Mouse (Mus musculus) Patski (cell line): ENCODE measurements at regions not wholly inside any gene's neighbourhood (a gene's known extent, or its start where the extent isn't known, plus 50 kb on each side); places are given as distances from the start of the nearest gene placed in this dataset.

Experiments
- ATAC-seq: fragments of 100-300 bp; one replicate; pipeline ENCODE4 v1.8.0; 2021
- CTCF ChIA-PET: fragments of 350-600 bp; sonication (Branson Sonifier 250); formaldehyde crosslinking; loops from one replicate; lab custom pipeline; 2022; ENCODE audit warnings: inconsistent platforms; lab: Charles Lee
- POLR2A ChIA-PET: fragments of 350-600 bp; sonication (Branson Sonifier 250); formaldehyde crosslinking; loops from one replicate; lab custom pipeline; 2022; ENCODE audit warnings: antibody characterized with exemption, inconsistent platforms; lab: Charles Lee
- DNase-seq: peaks from one replicate; pipeline ENCODE4 v3.0.0-alpha.2; 2011; ENCODE audit warnings: low read depth, low spot score
- H3K27me3 ChIP-seq: fragments of 371-371 bp; one replicate; pipeline ENCODE4 v1.5.1; 2021
- CTCF ChIP-seq: fragments of 100-300 bp; IDR thresholded peaks from one replicate; pipeline ENCODE4 v1.5.1; 2021
- in situ Hi-C: fragments of 300-500 bp; cut with MboI; formaldehyde crosslinking; loops from 3 replicates; pipeline ENCODE4 v1.11.1; 2018; ENCODE audit warnings: low pct_unique_long_range_greater_than_20kb, mixed read lengths

DNA sequence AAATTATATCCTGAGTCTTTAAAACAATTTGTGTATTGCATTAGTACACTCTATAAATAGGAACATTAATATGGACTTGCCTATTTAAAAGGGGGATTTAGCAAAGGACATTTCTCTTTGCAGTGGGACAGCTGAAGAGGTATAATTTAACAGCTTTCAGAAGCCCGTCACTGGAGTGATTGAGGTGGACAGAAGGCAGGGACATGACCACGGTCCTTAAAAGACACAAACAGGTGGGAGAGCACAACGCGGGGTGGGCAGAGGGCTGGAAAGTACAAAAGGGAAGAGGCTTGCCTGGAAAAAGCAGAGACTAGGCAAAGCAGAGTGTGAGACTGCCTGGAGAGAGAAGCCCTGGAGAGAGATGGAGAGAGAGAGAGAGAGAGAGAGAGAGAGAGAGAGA is 51.9 kb upstream of the Pkhd1 start:
- ChIA-PET POLR2A (no interaction called here), CTCF (interaction anchor here (2.2 kb wide), 1 partner anchor 14 kb away, joined by 8 read pairs; no protein-coding TSS in a partner anchor)
- no peaks in the 10 kb centered on the region for H3K27me3 ChIP-seq
- ATAC-seq (no peak), DNase-seq (no peak)
- in situ Hi-C loops: no loop called here
- TF ChIP-seq CTCF: no peak

DNA sequence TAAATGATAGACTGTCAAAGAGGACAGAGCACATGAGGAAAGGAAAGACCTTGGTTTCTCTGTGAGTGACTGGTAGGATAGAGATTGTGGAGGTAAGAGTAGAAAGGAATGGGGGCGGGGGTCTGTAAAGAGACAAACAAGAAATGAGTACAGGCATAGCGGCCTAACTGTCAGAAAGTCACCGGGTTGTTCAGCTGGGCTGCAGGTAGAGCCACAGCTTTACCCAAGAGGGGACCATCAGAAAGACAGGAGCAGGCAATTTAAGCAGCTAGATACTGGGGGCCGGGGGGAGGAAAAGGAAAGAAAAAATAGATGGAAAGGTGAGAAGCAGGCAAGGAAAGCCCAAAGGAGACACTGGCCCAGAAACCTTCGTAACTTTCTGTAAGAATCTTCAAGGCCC is 52.6 kb upstream of the Pkhd1 start:
- no peak for DNase-seq
- ChIA-PET CTCF (interaction anchor here (0.8 to 2.5 kb wide), 3 partner anchors 9 to 14 kb away, joined by 3 to 12 read pairs (median 3); no protein-coding TSS in a partner anchor), POLR2A (no interaction called here)
- no peaks in the 10 kb centered on the region for H3K27me3 ChIP-seq
- no peak for ATAC-seq
- no peak for TF ChIP-seq CTCF
- in situ Hi-C loops: no loop called here

DNA sequence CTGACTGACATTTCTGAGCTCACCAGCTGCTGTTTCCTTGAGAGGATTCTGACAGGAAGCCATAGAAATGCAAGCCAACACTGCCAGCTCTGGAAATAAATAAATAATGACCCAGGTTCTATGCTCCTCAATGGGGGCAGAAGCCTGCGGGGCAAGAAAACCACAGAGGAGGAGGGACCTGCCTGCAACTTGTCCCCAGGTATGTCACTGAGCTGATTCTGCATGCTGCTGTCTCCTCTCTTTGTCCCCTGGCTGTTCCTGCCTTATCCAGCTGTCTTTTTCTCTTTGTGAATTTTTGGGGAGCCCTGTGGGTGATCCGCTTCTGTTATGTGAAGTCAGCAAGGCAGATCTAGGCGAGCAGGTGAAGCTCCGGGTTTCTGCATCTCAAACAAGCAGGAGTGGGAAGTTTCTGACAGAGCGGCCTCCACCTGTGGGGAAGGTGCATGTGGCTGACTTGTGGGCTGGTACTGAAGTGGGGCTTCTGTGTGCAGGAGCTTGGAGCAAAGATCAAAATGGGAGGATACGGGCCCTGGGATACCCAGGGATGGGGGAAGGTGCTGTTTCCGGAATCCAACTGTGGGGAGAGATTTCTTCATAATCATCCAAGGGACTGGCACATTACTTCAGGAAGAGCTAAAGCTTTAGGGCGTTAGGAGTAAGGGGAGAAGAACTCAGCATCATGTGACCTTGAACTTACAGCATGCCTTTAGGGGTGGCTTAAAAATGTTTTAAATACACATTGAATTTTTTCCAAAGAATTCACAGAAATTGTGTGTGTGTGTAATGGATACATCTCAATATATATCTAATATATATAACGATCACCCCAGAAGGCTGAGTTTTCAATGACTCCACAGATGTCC is 53.3 kb upstream of the Pkhd1 start:
- CTCF ChIA-PET: interaction anchor here (0.8 to 2.5 kb wide), 3 partner anchors 9 to 15 kb away, joined by 3 to 12 read pairs (median 3); no protein-coding TSS in a partner anchor
- POLR2A ChIA-PET: no interaction called here
- H3K27me3 ChIP-seq: no peaks in the 10 kb centered on the region
- DNase-seq (no peak), ATAC-seq (no peak)
- in situ Hi-C loops: no loop called here
- no peak for TF ChIP-seq CTCF

DNA sequence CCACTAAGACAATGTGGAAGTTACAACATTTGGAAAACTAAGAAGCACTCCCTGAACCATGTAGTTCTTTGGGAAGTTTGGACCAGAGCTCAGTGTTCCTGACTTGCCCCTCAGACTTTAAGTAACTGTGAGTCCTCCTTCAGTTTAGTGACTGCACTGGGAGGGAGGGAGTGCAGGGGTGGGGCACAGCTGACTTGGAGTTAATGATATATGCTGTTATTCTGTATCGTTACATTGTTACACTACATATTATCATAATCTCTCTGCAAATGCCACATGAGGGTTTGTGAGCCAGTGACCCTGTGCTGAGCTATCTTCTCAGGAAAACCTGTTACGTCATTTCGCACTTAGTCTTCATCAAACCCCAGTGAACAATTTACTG is 53.9 kb upstream of the Pkhd1 start:
- CTCF ChIA-PET: interaction anchor here (2.5 kb wide), 1 partner anchor 16 kb away, joined by 12 read pairs; no protein-coding TSS in a partner anchor
- H3K27me3 ChIP-seq: no peaks in the 10 kb centered on the region
- in situ Hi-C loops: no loop called here
- ATAC-seq (no peak), DNase-seq (no peak)
- no peak for TF ChIP-seq CTCF
- POLR2A ChIA-PET: no interaction called here

DNA sequence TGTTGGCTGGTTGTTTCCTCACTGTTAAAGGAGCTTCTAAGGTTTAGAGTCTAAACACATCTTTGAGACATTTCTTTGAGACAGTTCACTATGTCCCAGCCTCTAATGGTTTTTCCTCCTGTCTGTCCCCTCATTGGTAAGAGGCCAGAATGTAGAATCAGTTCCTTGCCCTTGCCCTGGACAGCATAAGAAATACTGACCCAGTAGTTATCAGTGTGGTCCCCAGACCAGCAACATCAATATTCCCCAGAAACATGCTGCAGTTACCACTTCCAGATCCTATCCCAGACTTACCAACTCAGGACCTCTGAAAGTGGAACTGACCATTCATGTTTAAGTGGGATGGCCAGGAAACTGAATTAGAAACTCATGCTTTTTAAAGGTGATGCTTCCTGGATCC is 54.4 kb upstream of the Pkhd1 start:
- DNase-seq: no peak
- POLR2A ChIA-PET: no interaction called here
- no peak for TF ChIP-seq CTCF
- no peak for ATAC-seq
- CTCF ChIA-PET: interaction anchor here (2.5 kb wide), 1 partner anchor 16 kb away, joined by 12 read pairs; no protein-coding TSS in a partner anchor
- H3K27me3 ChIP-seq: no peaks in the 10 kb centered on the region
- in situ Hi-C loops: no loop called here

DNA sequence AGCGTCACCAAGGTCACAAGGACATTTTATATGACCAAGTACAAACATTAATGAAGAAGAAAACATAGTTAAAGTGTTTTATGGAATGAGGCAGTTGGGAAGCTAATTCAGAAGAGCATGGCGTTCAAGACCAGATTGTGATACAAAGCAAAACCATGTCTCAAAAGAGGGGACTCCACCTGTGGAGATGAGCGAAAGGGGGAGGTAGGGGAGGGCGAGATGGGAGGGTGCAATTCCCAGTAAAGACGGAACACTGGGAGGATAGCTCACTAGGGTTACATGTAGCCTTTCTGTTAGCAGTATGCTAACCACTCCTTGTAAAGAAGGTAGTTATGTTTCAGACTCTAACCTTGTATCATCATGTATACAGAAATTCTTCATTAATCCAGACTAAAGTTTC is 55.1 kb upstream of the Pkhd1 start:
- no peaks in the 10 kb centered on the region for H3K27me3 ChIP-seq
- in situ Hi-C loops: no loop called here
- no peak for ATAC-seq
- POLR2A ChIA-PET: no interaction called here
- no peak for DNase-seq
- CTCF ChIA-PET: no interaction called here
- TF ChIP-seq CTCF: no peak

DNA sequence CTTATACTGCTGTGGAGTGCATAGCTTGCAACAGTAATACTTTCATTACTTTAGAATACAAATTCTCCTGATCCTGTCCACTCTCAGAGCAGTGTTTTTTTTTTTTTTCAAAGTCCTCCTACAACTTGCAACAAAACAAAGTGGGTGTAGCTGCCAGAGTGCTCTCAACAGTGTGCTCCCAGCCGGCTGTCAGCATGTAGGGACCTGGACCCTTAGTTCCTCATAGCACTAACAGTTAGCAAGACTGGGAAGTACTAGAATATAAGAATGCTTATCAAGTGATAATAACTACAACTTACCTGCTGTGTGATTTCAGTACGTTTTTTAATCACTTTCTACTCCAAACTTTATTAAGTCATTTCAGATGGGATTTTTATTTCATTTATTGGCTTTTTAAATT is 55.5 kb upstream of the Pkhd1 start:
- no peak for TF ChIP-seq CTCF
- ChIA-PET CTCF (no interaction called here), POLR2A (no interaction called here)
- ATAC-seq: no peak
- in situ Hi-C loops: no loop called here
- no peak for DNase-seq
- H3K27me3 ChIP-seq: no peaks in the 10 kb centered on the region

DNA sequence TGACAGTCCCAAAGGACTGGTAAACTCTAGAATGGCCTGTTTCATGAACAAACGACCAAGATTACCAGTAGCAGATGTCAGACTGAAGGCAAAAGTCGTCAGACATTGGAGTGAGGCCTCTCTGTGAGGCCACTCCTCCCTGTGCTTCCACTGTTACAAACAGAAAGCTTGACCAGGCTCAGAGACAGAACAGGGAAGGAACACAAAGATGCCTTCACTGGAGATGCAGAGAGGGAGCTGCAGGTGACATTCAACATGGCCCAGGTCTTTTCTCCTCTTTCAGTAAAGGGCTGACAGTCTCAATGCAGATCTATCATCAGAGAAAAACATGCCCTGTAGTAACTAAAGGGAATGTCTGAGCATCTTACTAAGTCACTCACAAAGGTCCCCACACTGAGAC is 56.1 kb upstream of the Il17a start:
- ChIA-PET CTCF (interaction anchor here (0.7 to 1.0 kb wide), 4 partner anchors 13 to 60 kb away, joined by 3 read pairs; no protein-coding TSS in a partner anchor), POLR2A (interaction anchor here (0.6 kb wide), 1 partner anchor 10 kb away, joined by 4 read pairs; no protein-coding TSS in a partner anchor)
- ATAC-seq (no peak), DNase-seq (no peak)
- in situ Hi-C loops: no loop called here
- no peaks in the 10 kb centered on the region for H3K27me3 ChIP-seq
- TF ChIP-seq CTCF: no peak

DNA sequence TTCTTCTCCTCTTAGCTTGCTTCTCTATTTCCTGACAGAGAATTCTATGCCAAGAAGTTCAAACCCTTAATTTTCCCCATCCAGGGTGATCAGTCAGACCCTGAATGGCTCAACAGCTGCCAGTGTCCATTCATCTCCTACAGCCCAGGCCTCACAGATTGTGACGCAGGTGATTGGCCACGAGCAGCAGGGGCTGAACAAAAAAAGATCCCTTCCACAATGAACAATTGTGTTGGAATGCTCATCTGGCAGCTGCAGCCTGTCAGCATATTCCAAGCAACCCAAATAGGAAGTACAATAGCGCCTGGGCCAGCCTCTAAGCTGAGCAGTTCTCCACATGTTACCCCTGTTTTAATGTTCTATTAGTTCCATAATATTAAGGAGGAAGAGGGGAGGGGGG is 52.7 kb upstream of the Il17a start:
- ChIA-PET POLR2A (interaction anchor here (1.5 kb wide), 1 partner anchor 62 kb away, joined by 6 read pairs; no protein-coding TSS in a partner anchor), CTCF (interaction anchor here (0.9 to 1.3 kb wide), 3 partner anchors 21 to 64 kb away, joined by 3 to 5 read pairs (median 3); no protein-coding TSS in a partner anchor)
- DNase-seq: peak; percentile 37
- in situ Hi-C loops: no loop called here
- peak; percentile 72 for ATAC-seq
- H3K27me3 ChIP-seq: no peaks in the 10 kb centered on the region
- no peak for TF ChIP-seq CTCF

DNA sequence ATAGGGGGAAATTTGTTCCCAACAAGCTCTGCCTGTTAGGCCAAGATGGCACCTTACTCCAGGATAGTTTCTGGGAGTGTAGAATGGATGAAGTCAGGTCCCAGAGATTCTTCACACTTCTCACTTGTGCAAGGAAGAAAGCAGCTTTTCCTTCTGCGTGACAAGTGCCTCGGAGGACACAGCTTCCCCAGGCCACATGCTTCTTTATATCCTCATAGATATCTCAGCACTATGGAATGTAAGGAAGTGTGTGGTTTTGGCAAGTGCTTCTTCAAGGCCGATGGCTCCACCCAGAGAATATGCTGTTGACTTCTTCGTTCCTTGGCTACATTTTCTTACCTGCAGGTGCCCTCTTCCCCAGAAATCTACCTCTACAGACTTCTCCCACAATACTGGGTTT is 51.9 kb upstream of the Il17a start:
- no peaks in the 10 kb centered on the region for H3K27me3 ChIP-seq
- ChIA-PET CTCF (interaction anchor here (1.0 to 1.3 kb wide), 3 partner anchors 11 to 65 kb away, joined by 3 to 4 read pairs (median 3); partner anchors contain the start of gene Pkhd1), POLR2A (interaction anchor here (0.9 to 1.5 kb wide), 2 partner anchors 60 to 63 kb away, joined by 3 to 6 read pairs; no protein-coding TSS in a partner anchor)
- TF ChIP-seq CTCF: no peak
- peak; percentile 84 for ATAC-seq
- in situ Hi-C loops: no loop called here
- DNase-seq: peak; percentile 37

DNA sequence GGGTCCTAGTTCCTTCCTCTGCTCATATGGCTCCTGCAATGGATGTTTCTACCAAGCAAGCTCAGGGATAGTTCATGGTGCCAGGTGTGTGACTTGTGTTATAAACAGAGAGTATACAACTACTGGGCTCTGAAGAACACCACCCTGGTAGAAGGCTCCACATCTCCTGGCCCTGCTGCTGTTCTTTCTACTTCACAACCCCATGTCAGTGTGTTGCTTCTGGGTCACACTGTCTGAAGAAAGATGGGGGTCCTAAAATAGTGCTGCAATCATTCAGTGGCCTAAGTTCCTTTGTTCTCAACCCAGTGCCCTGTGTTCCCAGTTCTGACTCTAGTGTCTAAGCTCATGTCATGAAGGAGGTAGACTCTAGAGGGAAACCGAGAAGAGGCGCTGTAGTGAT is 51.4 kb upstream of the Il17a start:
- CTCF ChIA-PET: interaction anchor here (1.0 to 1.5 kb wide), 4 partner anchors 9 to 73 kb away, joined by 3 to 4 read pairs (median 3); partner anchors contain the start of gene Pkhd1
- DNase-seq (no peak), ATAC-seq (peak; percentile 13)
- POLR2A ChIA-PET: interaction anchor here (0.9 kb wide), 1 partner anchor 60 kb away, joined by 3 read pairs; no protein-coding TSS in a partner anchor
- H3K27me3 ChIP-seq: no peaks in the 10 kb centered on the region
- in situ Hi-C loops: no loop called here
- no peak for TF ChIP-seq CTCF
